Mouse (Mus musculus) cortical plate, adult 2 months (tissue): ENCODE data around the gene Sprr2b. TPM values are rescaled to one million over a fixed set of nuclear protein-coding genes. Genes with fewer than 3 reads are reported as not detected.
"Not testable (repeated sequence)": the region's sequence is repeated elsewhere in the genome, so short reads cannot be mapped to it uniquely, and the experiment has no call there.

Experiments
- H3K27ac ChIP-seq: fragments of 200-500 bp; 2 replicates; pipeline ENCODE4 v1.5.1; 2012; ENCODE audit warnings: low read length, control low read depth, inconsistent platforms; ENCODE audit not compliant: insufficient read depth
- H3K4me1 ChIP-seq: fragments of 200-500 bp; 2 replicates; pipeline ENCODE4 v1.6.1; 2011; ENCODE audit warnings: low read length; ENCODE audit not compliant: control insufficient read depth, insufficient read depth
- H3K4me3 ChIP-seq: fragments of 200-500 bp; 2 replicates; pipeline ENCODE4 v1.5.1; 2011; ENCODE audit warnings: mild to moderate bottlenecking, low read length, control low read depth; ENCODE audit not compliant: insufficient read depth
- CTCF ChIP-seq: fragments of 200-500 bp; IDR thresholded peaks from 2 replicates; pipeline ENCODE4 v1.5.1; 2011; ENCODE audit warnings: mild to moderate bottlenecking, control low read depth, low read length; ENCODE audit not compliant: insufficient read depth; ENCODE audit errors: extremely low read depth
- POLR2A ChIP-seq: fragments of 200-500 bp; IDR thresholded peaks from 2 replicates; pipeline ENCODE4 v1.6.1; 2011; ENCODE audit warnings: mild to moderate bottlenecking, low read length, control low read depth; ENCODE audit not compliant: insufficient read depth; ENCODE audit errors: extremely low read depth
- polyA plus RNA-seq: library from polyadenylated mRNA; depleted of rRNA; stranded (reverse); fragments of >200 nt; gene quantifications from 2 replicates; pipeline ENCODE4 v1.2.3, GENCODE M21; 2012; rRNA removed

The Sprr2b gene
- not detected in 2 replicates for polyA plus RNA-seq

DNA sequence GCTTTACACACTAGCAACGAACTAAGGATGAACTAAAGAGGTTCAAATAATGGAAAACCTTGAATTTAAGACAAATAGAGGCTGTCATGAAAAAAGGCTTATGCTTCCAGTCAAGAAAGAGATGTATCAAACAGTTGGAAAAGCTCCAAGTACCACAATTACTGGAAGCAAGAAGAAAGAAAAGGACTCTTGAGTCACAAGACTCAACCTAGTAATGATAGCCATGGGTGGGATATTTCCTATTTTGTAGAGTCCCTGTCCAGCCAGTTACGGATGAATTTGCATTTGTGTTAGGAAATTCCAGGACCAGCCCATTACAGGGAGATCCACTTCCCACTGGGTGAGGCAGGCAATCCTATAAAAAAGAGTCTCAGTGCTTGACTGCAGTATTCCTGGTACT lies at the start of gene Sprr2b:
Gene Sprr2b (plus strand): TSS at position 301 of the 400 bp plus-strand sequence.
- Histone ChIP-seq H3K27ac (no peak within 1 kb of the TSS), H3K4me1 (no peaks in the 10 kb centered on the region), H3K4me3 (no peak within 1 kb of the TSS)
- no peak for TF ChIP-seq CTCF
- TF ChIP-seq POLR2A: no peak

GRCm38 (mm10) chr3:92271414-92271985 lies 44.9 kb upstream of the Sprr2b start:
- H3K4me3 ChIP-seq, H3K4me1 ChIP-seq, H3K27ac ChIP-seq: not testable (repeated sequence)

GRCm38 (mm10) chr3:92273504-92273903 lies 42.9 kb upstream of the Sprr2b start:
- H3K4me3 ChIP-seq: not testable (repeated sequence)

GRCm38 (mm10) chr3:92274018-92274417 lies 42.4 kb upstream of the Sprr2b start:
- not testable (repeated sequence) for H3K4me1 ChIP-seq, H3K27ac ChIP-seq, H3K4me3 ChIP-seq

More at GRCm38 (mm10) chr3:92273504-92273903, 42.9 kb upstream of the Sprr2b start:
- not testable (repeated sequence) for H3K4me1 ChIP-seq, H3K27ac ChIP-seq

GRCm38 (mm10) chr3:92279663-92280062 lies 36.8 kb upstream of the Sprr2b start:
- not testable (repeated sequence) for H3K27ac ChIP-seq, H3K4me3 ChIP-seq, H3K4me1 ChIP-seq

DNA sequence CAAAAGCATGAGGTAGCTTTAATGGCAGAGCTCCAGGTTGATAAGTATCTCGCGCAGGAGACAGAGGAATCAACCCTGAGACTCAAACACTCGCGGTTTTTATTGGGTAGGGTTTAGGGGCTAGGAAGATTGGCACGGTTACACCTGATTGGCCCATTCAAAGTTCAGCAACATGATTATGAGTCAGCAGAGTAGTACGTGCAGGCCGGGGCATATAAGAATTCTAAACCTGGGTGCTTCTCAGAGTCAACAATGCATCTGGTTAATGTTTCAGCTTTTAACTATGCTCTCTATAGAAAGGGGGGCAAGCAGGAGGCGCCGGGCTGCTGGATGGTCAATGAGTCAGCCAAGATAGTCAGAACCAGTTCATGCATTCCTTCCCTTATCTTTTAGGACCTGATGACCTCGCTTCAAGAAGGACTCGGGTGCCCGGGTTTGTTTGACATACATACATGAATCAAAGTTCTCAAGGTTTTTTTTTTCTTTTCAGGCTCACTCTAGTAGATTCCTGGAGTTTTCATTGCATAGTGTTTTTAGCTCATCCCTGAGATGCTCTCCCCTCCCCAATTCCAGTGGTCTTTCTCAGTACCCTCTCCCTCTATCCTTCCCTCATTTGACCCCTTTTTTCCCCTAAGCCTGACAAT lies 35.3 kb upstream of the Sprr2b start:
- not testable (repeated sequence) for H3K27ac ChIP-seq, H3K4me1 ChIP-seq, H3K4me3 ChIP-seq

- H3K4me3 ChIP-seq, H3K4me1 ChIP-seq, H3K27ac ChIP-seq: not testable (repeated sequence)
Observed at GRCm38 (mm10) chr3:92285101-92285500, 31.3 kb upstream of the Sprr2b start, which contains the start of gene Sprr2a3. Gene Sprr2a3, plus strand, starts transcription at chr3:92285417.

DNA sequence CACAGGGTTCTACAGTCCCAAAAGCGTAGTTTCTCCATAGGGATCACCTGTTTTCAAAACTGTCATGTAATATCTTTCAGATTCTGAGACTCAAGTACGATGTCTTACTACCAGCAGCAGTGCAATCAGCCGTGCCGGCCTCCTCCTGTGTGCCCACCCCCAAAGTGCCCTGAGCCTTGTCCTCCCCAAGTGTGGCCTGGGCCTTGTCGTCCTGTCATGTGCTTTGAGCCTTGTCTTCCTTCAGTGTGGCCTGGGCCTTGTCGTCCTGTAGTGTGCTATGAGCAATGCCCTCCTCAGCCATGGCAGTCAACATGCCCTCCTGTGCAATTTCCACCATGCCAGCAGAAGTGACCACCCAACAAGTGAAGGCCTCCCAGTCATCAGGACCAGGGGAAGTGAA lies 27.9 kb upstream of the Sprr2b start:
- H3K4me1 ChIP-seq, H3K27ac ChIP-seq, H3K4me3 ChIP-seq: not testable (repeated sequence)

DNA sequence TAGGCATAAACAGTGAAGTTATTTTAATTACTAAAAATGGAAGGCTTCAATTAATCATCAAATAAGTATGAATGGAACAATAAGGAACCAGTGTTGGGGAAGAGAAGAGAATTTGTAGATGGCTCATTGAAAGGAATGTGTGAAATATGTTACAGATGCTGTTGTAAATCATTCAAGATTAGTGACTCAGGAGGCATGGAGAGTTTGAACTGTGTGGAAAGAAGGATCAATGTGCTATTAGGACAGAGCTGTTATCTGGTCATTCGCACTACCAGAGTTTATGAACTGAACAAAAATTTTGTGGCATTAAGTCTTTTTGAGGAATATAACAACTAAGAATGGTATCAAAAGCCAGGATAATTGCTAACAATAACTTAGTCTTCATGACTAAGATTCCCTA lies 9.0 kb upstream of the Sprr2b start:
- TF ChIP-seq POLR2A: no peak
- TF ChIP-seq CTCF: no peak
- H3K4me1 ChIP-seq: no peaks in the 10 kb centered on the region
- H3K4me3 ChIP-seq: no peak overlapping the region
- no peak overlapping the region for H3K27ac ChIP-seq

- Histone ChIP-seq H3K4me3 (no peak overlapping the region), H3K27ac (no peak overlapping the region)
- no peak for TF ChIP-seq CTCF
- no peak for TF ChIP-seq POLR2A
Observed at GRCm38 (mm10) chr3:92317384-92317783, 964 bp downstream of the Sprr2b start.

GRCm38 (mm10) chr3:92336278-92336677 lies 19.9 kb downstream of the Sprr2b start:
- Histone ChIP-seq H3K4me3 (no peak overlapping the region), H3K4me1 (no peaks in the 10 kb centered on the region), H3K27ac (no peak overlapping the region)
- TF ChIP-seq POLR2A (no peak), CTCF (no peak)

More at GRCm38 (mm10) chr3:92317384-92317783, 964 bp downstream of the Sprr2b start:
- no peaks in the 10 kb centered on the region for H3K4me1 ChIP-seq
